Mouse (Mus musculus): ENCODE measurements at regions not wholly inside any gene's neighbourhood (a gene's known extent, or its start where the extent isn't known, plus 50 kb on each side); places are given as distances from the start of the nearest gene placed in this dataset.
A peak's percentile ranks its signal among the peaks of the same experiment; 100 is the strongest.
"Not testable (repeated sequence)": the region's sequence is repeated elsewhere in the genome, so short reads cannot be mapped to it uniquely, and the experiment has no call there.

DNA sequence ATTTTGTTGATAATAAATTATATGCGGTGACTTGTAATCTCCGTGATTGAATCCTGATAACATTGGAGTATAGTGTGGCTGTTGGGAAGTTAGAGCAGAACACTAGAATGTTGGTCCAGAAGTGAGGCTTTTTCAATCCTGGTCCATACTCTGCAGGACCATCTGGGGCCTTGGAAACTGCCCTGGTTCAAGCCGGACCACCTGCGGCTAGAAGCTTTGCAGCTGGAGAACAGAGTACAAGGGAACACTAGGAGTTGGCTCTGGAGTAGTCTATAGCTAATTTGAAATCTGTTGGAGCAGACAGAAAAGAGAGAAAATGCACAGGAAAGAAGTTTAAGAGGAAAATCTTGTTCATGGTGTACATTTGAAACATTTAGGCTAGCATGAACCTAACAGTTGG, 79.0 kb downstream of the Casp12 start:
- no peak for DNase-seq

GRCm38 (mm10) chr9:5448180-5448579, 103.0 kb downstream of the Casp12 start:
- peak; percentile 1 for DNase-seq

- no peak for DNase-seq
These were observed 111.4 kb downstream of the Casp12 start for GRCm38 (mm10) chr9:5456606-5457005.

DNA sequence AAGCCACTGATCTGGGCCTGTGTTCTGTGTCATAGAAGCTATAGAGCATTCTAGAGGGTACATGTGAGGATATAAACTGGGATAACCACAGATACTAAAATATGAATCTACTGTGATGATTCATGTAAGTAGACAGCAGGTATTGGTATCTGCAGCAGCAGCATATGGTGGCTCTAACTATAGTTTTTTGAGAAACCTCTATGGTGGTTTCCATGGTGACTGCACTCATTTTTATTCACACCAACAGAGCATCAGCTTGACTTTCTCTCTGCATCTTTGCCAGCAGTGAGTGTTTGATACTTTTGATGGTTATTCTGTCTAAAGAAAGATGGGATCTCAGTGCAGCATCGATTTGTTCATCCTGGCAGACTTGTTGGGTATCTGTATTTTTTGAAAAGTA, 126.8 kb downstream of the Casp12 start:
- no peak for DNase-seq

GRCm38 (mm10) chr9:5474271-5474670, 129.0 kb downstream of the Casp12 start:
- DNase-seq = no peak

GRCm38 (mm10) chr9:5485258-5485657, 140.0 kb downstream of the Casp12 start:
- DNase-seq = no peak

DNA sequence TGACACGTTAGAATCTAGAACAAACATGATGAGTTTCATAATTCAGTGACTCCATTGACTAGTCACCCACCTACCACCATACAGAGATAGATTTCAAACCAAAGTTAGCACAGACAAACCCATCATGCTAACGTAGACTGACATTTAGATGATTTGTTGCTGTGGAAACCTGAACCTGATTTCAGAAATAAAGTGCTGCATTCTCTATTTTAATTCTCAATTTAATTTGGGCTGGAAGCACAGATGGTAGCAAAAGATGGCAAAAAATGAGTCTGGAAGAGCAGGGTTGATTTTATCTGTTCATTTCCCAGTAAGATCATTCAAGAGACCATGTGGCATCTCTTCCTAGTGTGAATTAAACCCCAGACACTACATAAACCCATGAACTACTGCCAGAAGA, 151.6 kb downstream of the Casp12 start:
- no peak for DNase-seq

DNA sequence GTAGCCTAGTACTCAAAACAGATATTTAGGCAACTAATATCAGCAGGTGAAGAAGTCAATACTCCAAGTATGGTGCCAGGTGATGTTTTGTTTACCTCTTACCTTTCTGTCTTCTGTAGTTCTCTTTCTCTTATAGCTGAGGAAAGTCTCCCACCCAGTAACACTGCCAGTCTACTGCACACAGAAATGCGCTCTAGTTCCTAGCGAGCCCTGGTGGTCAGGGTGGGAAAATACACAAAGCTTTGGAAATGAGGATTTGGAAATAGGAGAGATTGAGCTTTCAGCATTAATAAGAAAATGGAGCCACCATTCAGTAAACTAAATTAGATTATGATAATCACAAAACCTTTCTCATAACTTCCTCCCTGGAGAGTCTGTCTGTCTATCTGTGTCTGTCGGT, 153.1 kb downstream of the Casp12 start:
- peak; percentile 2 for DNase-seq

GRCm38 (mm10) chr9:5525762-5526360, 180.6 kb downstream of the Casp12 start:
- DNase-seq = no peak

DNA sequence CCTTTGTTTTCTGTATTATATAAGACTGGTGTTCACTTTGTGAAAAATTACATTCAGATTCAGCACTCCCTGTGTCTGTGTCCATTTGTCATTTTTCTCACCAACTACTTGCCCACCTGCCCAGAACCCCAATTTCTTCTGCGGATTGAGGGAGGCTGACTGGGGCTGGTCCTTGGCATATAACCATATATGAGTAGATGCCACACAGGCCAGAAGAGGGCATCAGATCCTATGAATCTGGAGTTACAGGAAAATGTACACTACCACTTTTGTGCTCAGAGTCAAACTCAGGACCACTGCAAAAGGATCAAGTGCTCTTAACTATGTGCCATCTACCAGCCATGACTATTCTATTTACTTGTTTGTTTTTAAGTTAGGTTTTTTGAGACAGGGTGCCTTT, 197.4 kb downstream of the Casp12 start:
- no peak for DNase-seq

GRCm38 (mm10) chr9:5575072-5575471, 229.8 kb downstream of the Casp12 start:
- no peak for DNase-seq

GRCm38 (mm10) chr9:5578168-5578567, 232.9 kb downstream of the Casp12 start:
- DNase-seq = not testable (repeated sequence)

DNA sequence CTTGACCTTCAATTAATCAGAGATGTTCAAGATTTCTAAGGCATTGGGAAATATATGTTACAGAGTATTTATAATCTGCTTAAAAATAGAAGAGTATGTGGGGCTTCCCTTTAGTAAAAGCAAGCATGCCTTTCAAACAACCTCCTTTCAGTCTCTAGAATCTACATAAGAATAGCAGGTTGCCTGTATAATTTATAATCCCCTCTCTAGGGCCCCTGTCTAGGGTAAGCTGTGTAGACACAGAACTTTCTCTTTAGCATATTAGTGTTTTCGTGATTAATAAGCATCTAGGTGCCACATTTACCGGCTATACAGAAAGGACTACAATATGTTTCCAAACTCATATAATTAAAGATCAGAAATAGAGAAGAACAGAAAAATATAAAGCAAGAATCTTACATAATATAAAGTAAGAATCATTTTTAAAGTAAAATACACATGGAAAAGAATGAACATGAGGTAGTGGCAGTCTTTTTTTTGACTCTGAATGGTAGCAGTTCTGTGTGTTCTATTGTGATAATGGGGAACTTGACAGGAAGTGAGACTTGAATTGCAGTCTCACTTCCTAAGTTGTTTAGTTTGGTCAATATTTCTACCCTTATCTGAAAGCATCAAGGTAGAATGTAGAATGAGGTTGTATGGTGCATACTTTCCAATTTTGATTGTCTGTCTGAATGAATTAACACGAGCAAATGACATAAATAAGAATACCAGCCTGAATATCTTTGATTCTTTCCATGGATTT, 250.8 kb downstream of the Casp12 start:
- no peak for DNase-seq

- DNase-seq = no peak
These were observed 258.8 kb downstream of the Casp12 start for GRCm38 (mm10) chr9:5604019-5604418.

GRCm38 (mm10) chr9:5605015-5605414, 259.8 kb downstream of the Casp12 start:
- DNase-seq = no peak

DNA sequence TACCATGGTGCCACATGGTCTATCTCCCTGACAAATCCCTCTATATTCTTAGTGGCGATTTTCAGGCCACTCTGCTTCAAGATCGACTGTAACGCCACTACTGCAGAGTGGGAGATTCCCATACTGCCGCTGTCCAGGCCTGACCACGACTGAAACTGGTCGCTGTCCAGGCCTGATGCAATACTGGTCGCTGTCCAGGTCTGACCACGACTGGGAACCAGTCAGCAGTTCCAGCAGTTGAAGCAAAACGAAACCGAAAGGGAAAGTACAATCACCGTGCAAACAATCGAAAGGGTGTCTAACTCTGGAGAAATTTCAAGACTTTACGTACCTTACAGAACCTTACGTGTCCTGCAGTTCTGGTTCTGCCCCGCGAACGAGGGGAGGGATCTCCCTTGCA, 271.5 kb downstream of the Casp12 start:
- DNase-seq = no peak

DNA sequence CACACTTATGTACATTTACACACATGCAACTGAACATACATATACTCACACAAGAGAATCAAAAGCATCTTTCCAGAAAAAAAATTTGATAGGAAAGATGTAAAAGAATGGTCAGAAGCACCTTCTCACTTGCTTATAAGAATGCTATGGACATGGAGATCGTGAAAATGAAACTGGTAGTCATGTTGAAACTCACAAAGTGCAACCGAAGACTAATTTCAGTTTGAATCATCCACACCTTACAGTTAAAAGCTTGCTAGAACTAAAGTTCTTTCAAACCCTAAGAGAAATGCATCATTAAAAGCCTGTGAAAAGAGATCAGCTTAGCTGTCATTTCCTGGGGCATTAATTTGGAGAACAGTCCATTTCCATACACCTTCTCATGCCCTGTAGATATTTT, 278.2 kb downstream of the Casp12 start:
- DNase-seq = no peak

DNA sequence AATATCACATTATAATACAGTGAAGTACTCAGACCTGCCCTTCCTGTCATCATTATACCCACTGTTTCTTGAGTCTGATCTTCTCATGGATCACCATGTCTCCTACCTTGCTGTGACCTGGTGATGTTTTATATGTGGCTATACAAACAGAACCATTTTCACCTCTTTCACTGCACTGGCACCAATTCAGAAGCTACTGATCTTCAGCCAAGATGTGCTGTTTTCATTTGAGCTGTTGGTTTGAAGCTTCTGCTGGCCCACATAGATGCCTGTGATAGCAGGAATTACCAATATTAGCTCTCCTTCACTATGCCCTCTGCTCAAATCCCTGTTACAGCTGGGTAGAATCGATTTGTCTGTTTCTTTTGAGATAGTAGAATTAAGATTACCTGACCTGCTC, 282.3 kb downstream of the Casp12 start:
- DNase-seq = no peak

GRCm38 (mm10) chr9:5634461-5634953, 289.3 kb downstream of the Casp12 start:
- no peak for DNase-seq

DNA sequence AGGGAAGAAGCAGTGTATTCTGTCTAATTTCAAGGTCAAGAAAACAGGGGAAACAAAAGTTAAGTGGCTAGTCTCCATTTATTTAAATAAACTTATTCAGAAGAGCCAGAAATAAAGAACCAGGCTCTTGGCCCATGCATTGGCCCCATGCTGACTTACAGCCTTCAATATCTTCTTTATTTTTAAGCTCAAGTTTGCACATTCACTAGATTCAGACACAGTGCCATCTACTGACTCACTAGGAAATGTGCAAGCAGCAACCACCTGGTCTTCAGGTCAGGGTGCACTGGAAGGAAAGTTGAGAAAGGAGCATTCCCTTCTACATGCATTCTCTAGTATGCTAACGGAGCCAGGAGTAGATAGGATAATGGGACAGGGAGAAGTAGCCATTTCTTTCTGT, 289.7 kb downstream of the Casp12 start:
- peak; percentile 38 for DNase-seq

GRCm38 (mm10) chr9:5663886-5664285, 318.7 kb downstream of the Casp12 start:
- no peak for DNase-seq

GRCm38 (mm10) chr9:5673551-5673950, 328.3 kb downstream of the Casp12 start:
- DNase-seq = no peak

DNA sequence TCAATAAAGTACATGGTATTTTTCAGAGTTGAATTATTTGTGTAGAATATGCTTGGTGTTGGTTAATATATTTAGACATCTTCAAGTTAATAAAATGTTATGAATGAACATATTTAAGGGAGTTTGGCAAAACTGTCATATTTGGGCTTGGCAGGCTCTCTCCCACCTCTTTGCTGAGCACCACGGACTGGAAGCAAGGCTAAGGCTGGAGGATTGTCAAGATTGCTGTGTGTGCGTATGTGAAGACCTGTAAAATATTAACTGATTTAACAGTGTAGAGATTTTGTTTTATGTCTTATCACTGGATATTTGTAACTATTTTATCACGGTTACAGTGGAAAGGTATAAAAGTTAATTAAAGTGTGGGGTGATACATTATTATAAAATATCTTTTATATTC, 363.3 kb downstream of the Casp12 start:
- no peak for DNase-seq

GRCm38 (mm10) chr9:5709480-5709879, 364.2 kb downstream of the Casp12 start:
- DNase-seq = no peak

DNA sequence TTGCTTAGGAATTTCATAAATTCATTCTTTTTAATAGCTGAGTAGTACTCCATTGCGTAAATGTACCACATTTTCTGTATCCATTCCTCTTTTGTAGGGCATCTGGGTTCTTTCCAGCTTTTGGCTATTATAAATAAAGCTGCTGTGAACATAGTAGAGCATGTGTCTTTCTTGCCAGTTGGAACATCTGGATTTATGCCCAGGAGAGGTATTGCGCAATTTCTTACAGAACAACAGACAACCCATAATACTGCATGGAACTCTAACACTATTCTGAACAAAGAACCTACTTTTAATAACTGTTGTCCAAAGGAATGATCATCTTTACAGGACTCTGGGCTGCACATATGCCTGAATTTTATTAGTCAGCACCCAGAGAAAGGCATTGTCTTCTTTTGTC, 373.4 kb downstream of the Casp12 start:
- not testable (repeated sequence) for DNase-seq
